Comparison of ENCODE assay signal across 8 mouse cellular contexts in the genomic region with DNA sequence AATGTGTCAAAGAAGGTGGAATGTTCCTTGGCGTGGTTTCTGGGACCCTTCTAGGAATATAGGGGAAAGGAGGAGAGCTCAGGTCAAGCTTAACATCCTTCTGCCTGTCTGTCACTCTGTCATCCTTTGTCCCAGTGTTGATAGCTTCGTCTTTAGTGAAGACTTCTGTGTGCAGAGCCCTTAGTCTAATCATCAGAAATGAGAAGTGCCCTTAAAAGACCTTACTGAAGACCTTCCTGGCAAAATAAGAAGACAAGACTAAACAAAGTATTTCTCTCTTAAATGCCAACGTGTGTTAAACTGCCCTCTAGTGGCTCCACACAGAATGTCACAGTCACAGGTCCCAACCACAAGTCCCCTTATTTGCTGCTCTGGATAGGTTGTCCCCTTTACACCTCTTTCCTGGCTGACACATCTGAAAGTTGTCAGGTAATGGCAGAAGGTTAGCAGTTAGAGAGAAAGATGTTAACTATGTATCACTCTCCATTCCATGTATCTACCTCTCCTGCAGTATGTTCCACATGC.
DNase-seq lines count a peak whose midpoint lies in the region; ATAC-seq and TF ChIP-seq lines count a peak whose summit lies in the region.

No protein-coding gene starts in this region.

- H3K36me3 ChIP-seq in heart, embryonic 10.5 days = no peaks in the 10 kb centered on the region
- H3K36me3 ChIP-seq in hindbrain, postnatal 0 days (ENCODE audit: insufficient read depth, low read length) = no peaks in the 10 kb centered on the region

- no peaks in the 10 kb centered on the region for H3K9me3 ChIP-seq in heart, embryonic 10.5 days
- no peaks in the 10 kb centered on the region for H3K9me3 ChIP-seq in hindbrain, postnatal 0 days (ENCODE audit: low read length)

- H3K9ac ChIP-seq in hindbrain, postnatal 0 days (replicated peaks; ENCODE audit: low read length) = no peak overlapping the region

- no peak overlapping the region for H3K4me2 ChIP-seq in hindbrain, postnatal 0 days (ENCODE audit: low read depth, low read length)

- 0 out of 2 replicates have a peak, but pooled peaks have one; percentile 24 for ATAC-seq in hindbrain, postnatal 0 days
- ATAC-seq in megakaryocyte-erythroid progenitor cell, adult 5-6 weeks (replicated peaks; ENCODE audit: low FRiP score, low TSS enrichment, poor library complexity, severe bottlenecking) = 0 out of 2 replicates have a peak, but pooled peaks have one; percentile 55
- ATAC-seq in activated CD4-positive, CD25-positive, alpha-beta regulatory T cell, adult 4 months = no peak

- H3K4me1 ChIP-seq in heart, embryonic 10.5 days = peaks cover 21% of the 10 kb centered on the region; the same call in 1 of the 2 replicates
- H3K4me1 ChIP-seq in hindbrain, postnatal 0 days (ENCODE audit: insufficient read depth, low read length) = no peaks in the 10 kb centered on the region

- TF ChIP-seq CTCF in hindbrain, postnatal 0 days (IDR thresholded peaks at IDR 0.05; ENCODE audit: low read depth) = peak; percentile 80

- H3K27me3 ChIP-seq in heart, embryonic 10.5 days (ENCODE audit: insufficient read depth, poor library complexity, severe bottlenecking) = 0 out of 2 replicates have a peak, but pooled peaks cover 8% of the 10 kb centered on the region
- no peaks in the 10 kb centered on the region; the same call in 1 of the 2 replicates for H3K27me3 ChIP-seq in hindbrain, postnatal 0 days (ENCODE audit: insufficient read depth, low read length)

- DNase-seq in heart, adult 11 months = peak; percentile 84
- no peak for DNase-seq in heart, embryonic 10.5 days (ENCODE audit: low spot score)
- peak; percentile 56 for DNase-seq in testis, postnatal 10 days (ENCODE audit: low spot score)
- no peak for DNase-seq in testis, postnatal 14 days (ENCODE audit: low spot score)
- DNase-seq in cerebellum, adult 9-11 months = peak; percentile 40
- peak; percentile 75 for DNase-seq in hindbrain, postnatal 0 days (ENCODE audit: low spot score)

- WGBS in heart, embryonic 10.5 days = 26% methylated on average over 3 of the region's 3 CpGs
- 41% methylated on average over 3 of the region's 3 CpGs for WGBS in hindbrain, postnatal 0 days

- H3K27ac ChIP-seq in heart, embryonic 10.5 days = no peak overlapping the region
- H3K27ac ChIP-seq in hindbrain, postnatal 0 days = no peak overlapping the region

- no peak overlapping the region for H3K4me3 ChIP-seq in heart, embryonic 10.5 days
- H3K4me3 ChIP-seq in hindbrain, postnatal 0 days (ENCODE audit: low read length) = no peak overlapping the region

Comparison
In these comparisons a context has a peak if more than half of its experiments do, and no peak if none do; other contexts are left out.
1. DNase-seq: peak in heart, adult 11 months (single experiment), testis, postnatal 10 days (single experiment), cerebellum, adult 9-11 months (single experiment) and hindbrain, postnatal 0 days (single experiment); none in heart, embryonic 10.5 days (single experiment) and testis, postnatal 14 days (single experiment).